Mouse (Mus musculus): Measurements from ENCODE around the gene Ric8b.
A peak's percentile ranks its signal among the peaks of the same experiment; 100 is the strongest.

Gene Ric8b

GRCm38 (mm10) chr10:84916810-84917730 is at the start of gene Ric8b:
Ric8b (plus strand) TSS chr10:84917616.
- DNase-seq = peak; percentile 98

- DNase-seq = no peak
Observed at GRCm38 (mm10) chr10:84871285-84871684, 46.1 kb upstream of the Ric8b start.

- DNase-seq = no peak
Observed at GRCm38 (mm10) chr10:84871921-84872320, 45.5 kb upstream of the Ric8b start.

- no peak for DNase-seq
Observed at GRCm38 (mm10) chr10:84879823-84880571, 37.4 kb upstream of the Ric8b start.

GRCm38 (mm10) chr10:84882528-84882927 is 34.9 kb upstream of the Ric8b start:
- DNase-seq = no peak

GRCm38 (mm10) chr10:84885341-84885884 is 32.0 kb upstream of the Ric8b start:
- no peak for DNase-seq

- no peak for DNase-seq
Observed at GRCm38 (mm10) chr10:84886221-84886627, 31.2 kb upstream of the Ric8b start.

GRCm38 (mm10) chr10:84886785-84887184 is 30.6 kb upstream of the Ric8b start:
- DNase-seq = no peak

- DNase-seq = no peak
Observed at GRCm38 (mm10) chr10:84889096-84889846, 28.1 kb upstream of the Ric8b start.

- no peak for DNase-seq
Observed at GRCm38 (mm10) chr10:84895810-84896358, 21.5 kb upstream of the Ric8b start.

- DNase-seq = no peak
Observed at GRCm38 (mm10) chr10:84896941-84897930, 20.2 kb upstream of the Ric8b start.

GRCm38 (mm10) chr10:84898144-84898979 is 19.1 kb upstream of the Ric8b start:
- no peak for DNase-seq

GRCm38 (mm10) chr10:84901676-84902075 is 15.7 kb upstream of the Ric8b start:
- no peak for DNase-seq

- DNase-seq = peak; percentile 33
Observed at GRCm38 (mm10) chr10:84902213-84902612, 15.2 kb upstream of the Ric8b start.

GRCm38 (mm10) chr10:84903307-84903706 is 14.1 kb upstream of the Ric8b start:
- DNase-seq = peak; percentile 39

GRCm38 (mm10) chr10:84903742-84904141 is 13.7 kb upstream of the Ric8b start:
- peak; percentile 44 for DNase-seq

GRCm38 (mm10) chr10:84906895-84907294 is 10.5 kb upstream of the Ric8b start:
- no peak for DNase-seq

- no peak for DNase-seq
Observed at GRCm38 (mm10) chr10:84908006-84908405, 9.4 kb upstream of the Ric8b start.

GRCm38 (mm10) chr10:84908471-84908870 is 8.9 kb upstream of the Ric8b start:
- DNase-seq = no peak

Data from layer of hippocampus, adult 9-11 months (tissue).